ENCODE assay signal across 24 mouse cellular contexts in genomic region chr5:4803708-4804107, GRCm38 (mm10).
"Had no signal": no experiment of that assay in that cellular context is flagged by ENCODE, and none has a peak within 500 bp of the region (broad histone marks: within the 10 kb centered on the region; RNA-seq: fewer than 3 reads in every experiment).

No protein-coding gene starts in this region.

- H3K27ac ChIP-seq: kidney, postnatal 0 days; left cerebral cortex, adult 2 months; limb, embryonic 15.5 days; liver, embryonic 14.5 days; lung, embryonic 15.5 days; midbrain, embryonic 10.5 days; neural tube, embryonic 12.5 days; neural tube, embryonic 15.5 days; stomach, embryonic 15.5 days had no signal

- H3K4me1 ChIP-seq: limb, embryonic 15.5 days; megakaryocyte, embryonic 14.5 days; stomach, embryonic 15.5 days had no signal

- H3K9ac ChIP-seq: limb, embryonic 12.5 days; limb, embryonic 15.5 days; liver, embryonic 14.5 days; liver, postnatal 0 days; lung, embryonic 15.5 days; neural tube, embryonic 12.5 days; neural tube, embryonic 15.5 days; stomach, embryonic 15.5 days had no signal

- H3K9me3 ChIP-seq: limb, embryonic 12.5 days; limb, embryonic 15.5 days; lung, embryonic 15.5 days; midbrain, embryonic 10.5 days; neural tube, embryonic 12.5 days; neural tube, embryonic 15.5 days; stomach, embryonic 15.5 days had no signal

- DNase-seq: kidney, adult 2 months; kidney, postnatal 25 days; layer of hippocampus, postnatal 36 days; liver, postnatal 0 days; lung, postnatal 10 days; lung, postnatal 4 days; midbrain, embryonic 14.5 days; right cerebral cortex, adult 18-20 months; right cerebral cortex, postnatal 14 days; spleen, adult 18-20 months; thymus, postnatal 25 days had no signal

- H3K4me3 ChIP-seq: left cerebral cortex, adult 2 months; limb, embryonic 12.5 days; limb, embryonic 15.5 days; lung, embryonic 15.5 days; megakaryocyte, embryonic 14.5 days; midbrain, embryonic 10.5 days; neural tube, embryonic 12.5 days; neural tube, embryonic 15.5 days; stomach, embryonic 15.5 days had no signal

- H3K27me3 ChIP-seq: limb, embryonic 12.5 days; limb, embryonic 15.5 days; lung, embryonic 15.5 days; megakaryocyte, embryonic 14.5 days; neural tube, embryonic 15.5 days; stomach, embryonic 15.5 days had no signal

- H3K4me2 ChIP-seq: limb, embryonic 12.5 days; limb, embryonic 15.5 days; liver, embryonic 11.5 days; lung, embryonic 15.5 days; neural tube, embryonic 12.5 days; neural tube, embryonic 15.5 days; stomach, embryonic 15.5 days had no signal

- H3K36me3 ChIP-seq: limb, embryonic 12.5 days; limb, embryonic 15.5 days; lung, embryonic 15.5 days; midbrain, embryonic 10.5 days; neural tube, embryonic 12.5 days; neural tube, embryonic 15.5 days; stomach, embryonic 15.5 days had no signal

- ATAC-seq: intestine, postnatal 0 days; liver, postnatal 0 days had no signal
